Mouse (Mus musculus) liver (tissue): ENCODE measurements around the gene Ears2.

Source experiments
- DNase-seq: peaks from one replicate; pipeline ENCODE4 v3.0.0-alpha.2; 2020; ENCODE audit warnings: mixed read lengths

Ears2 gene

GRCm38 (mm10) chr7:122044106-122044505 lies 23.0 kb downstream of the Ears2 start:
- no peak for DNase-seq

DNA sequence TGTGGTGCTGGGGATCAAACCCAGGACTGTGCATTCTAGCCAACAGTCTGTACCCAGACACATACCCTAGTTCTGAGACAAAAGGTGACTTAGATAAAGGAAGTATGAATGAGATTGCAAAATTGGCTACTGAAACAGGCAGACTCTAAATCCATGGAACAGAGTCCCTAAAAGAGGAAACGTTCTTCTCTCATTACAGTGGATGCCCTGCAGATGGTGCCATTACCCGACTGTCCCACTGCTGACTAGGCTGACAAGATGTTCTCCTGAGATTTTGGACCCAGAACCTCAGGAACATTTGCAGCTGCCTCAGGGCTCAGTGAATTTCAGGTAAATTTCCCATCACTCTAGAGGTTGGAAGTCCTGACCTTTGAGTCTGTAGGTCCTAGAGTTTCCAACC lies 32.7 kb downstream of the Ears2 start:
- DNase-seq: no peak

GRCm38 (mm10) chr7:122033371-122033770 lies 33.7 kb downstream of the Ears2 start:
- DNase-seq: no peak

GRCm38 (mm10) chr7:122022131-122022530 lies 44.9 kb downstream of the Ears2 start:
- DNase-seq: no peak

GRCm38 (mm10) chr7:122020667-122021354 lies 46.3 kb downstream of the Ears2 start, which contains the start of gene Gga2:
Gene Gga2 (minus strand): TSS chr7:122021222.
- DNase-seq: peak; percentile 93

- DNase-seq: peak; percentile 14
Measured at GRCm38 (mm10) chr7:122020273-122020666, 46.8 kb downstream of the Ears2 start.

GRCm38 (mm10) chr7:122018978-122019377 lies 48.1 kb downstream of the Ears2 start:
- DNase-seq: peak; percentile 16

DNA sequence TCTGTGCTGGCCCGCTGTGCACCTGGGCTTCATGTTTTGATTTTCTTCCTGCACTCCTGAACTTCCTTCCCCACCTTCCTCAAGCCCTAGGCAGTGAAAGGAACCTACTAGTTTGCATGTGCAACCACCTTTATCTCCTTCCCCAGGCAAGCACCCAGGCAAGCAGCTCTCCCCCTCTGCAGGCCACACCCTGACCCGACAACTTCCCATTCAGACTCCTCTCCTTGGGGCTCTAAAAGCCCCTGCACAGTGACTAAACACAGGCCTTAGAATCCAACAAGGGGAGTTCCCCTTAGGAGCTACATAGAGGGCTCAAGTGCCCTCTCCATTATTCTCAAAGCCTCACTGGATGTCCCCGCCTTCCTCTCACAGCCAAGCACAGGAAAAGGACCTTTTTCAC lies 48.8 kb downstream of the Ears2 start:
- DNase-seq: peak; percentile 82

- peak; percentile 10 for DNase-seq
Measured at GRCm38 (mm10) chr7:122015734-122016133, 51.3 kb downstream of the Ears2 start.

DNA sequence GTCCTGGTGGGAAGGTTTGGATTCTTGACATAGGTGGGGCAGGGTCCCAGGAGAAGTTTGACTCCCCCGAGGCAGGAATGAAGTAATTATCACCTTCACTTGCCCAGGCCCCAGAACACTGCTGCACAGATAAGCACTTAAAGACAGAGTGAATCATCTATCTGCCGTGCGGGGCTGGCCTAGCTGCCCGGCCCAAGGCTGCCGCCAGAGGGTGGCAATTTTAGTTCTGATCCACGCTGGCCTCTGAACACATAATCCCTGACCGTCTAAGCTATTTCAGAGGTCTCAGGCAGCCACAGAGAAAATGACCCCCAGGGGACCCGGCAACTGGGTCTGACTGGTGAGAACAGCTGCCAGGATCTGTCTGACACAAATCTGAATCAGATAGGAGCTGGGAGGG lies 52.0 kb downstream of the Ears2 start:
- DNase-seq: peak; percentile 61

DNA sequence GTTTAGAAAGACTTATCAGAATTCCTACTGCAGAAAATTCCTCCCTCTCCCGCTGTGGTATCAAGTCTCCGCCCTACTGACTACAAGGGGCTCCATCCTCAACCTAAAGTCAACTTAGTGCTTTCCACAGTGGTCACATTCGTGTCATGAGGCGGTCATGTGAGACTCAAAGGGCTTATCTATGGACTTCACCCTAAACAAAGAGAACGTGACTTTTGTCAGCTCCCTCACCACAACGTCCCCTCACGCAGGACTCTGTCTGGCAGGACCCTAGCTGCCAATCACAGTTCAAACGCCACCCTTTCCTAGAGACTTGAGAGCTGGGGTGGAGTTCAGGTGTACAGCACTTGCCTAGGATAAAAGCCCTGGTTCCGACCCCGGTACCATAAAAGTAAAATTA lies 54.1 kb downstream of the Ears2 start:
- no peak for DNase-seq

GRCm38 (mm10) chr7:122012370-122012769 lies 54.7 kb downstream of the Ears2 start:
- no peak for DNase-seq

GRCm38 (mm10) chr7:122000396-122000795 lies 66.7 kb downstream of the Ears2 start:
- no peak for DNase-seq

DNA sequence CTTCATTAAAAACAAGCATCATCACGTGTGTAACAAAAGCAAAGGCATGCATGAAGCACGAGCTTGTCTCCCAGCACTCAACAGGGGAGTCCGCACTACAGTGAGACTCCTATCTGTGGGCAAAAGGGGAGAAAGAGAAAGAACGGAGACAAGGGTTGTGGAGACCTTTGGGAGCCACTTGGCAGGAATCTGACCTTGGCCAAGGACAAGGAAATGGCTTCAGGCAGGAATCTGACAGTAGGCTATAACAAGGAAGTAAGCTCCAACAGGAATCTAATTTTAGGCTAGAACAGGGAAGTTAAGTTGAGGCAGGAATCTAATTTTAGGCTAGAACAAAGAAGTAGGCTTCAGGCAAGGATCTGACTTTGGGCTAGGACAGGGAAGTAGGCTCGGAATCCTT lies 71.1 kb downstream of the Ears2 start:
- no peak for DNase-seq
